Mouse (Mus musculus) megakaryocyte-erythroid progenitor cell, adult 5 weeks (primary cell): Measurements from ENCODE around the gene Igf2bp2. TPM values are rescaled to one million over a fixed set of nuclear protein-coding genes. Genes with fewer than 3 reads are reported as not detected.

Experiments
- polyA plus RNA-seq: library from polyadenylated mRNA; stranded (reverse); fragments of >175 nt; gene quantifications from 2 replicates; pipeline ENCODE4 v1.2.3, GENCODE M21; 2012

Gene Igf2bp2
- polyA plus RNA-seq, result 1.4 and 2.0 TPM in 2 replicates

DNA sequence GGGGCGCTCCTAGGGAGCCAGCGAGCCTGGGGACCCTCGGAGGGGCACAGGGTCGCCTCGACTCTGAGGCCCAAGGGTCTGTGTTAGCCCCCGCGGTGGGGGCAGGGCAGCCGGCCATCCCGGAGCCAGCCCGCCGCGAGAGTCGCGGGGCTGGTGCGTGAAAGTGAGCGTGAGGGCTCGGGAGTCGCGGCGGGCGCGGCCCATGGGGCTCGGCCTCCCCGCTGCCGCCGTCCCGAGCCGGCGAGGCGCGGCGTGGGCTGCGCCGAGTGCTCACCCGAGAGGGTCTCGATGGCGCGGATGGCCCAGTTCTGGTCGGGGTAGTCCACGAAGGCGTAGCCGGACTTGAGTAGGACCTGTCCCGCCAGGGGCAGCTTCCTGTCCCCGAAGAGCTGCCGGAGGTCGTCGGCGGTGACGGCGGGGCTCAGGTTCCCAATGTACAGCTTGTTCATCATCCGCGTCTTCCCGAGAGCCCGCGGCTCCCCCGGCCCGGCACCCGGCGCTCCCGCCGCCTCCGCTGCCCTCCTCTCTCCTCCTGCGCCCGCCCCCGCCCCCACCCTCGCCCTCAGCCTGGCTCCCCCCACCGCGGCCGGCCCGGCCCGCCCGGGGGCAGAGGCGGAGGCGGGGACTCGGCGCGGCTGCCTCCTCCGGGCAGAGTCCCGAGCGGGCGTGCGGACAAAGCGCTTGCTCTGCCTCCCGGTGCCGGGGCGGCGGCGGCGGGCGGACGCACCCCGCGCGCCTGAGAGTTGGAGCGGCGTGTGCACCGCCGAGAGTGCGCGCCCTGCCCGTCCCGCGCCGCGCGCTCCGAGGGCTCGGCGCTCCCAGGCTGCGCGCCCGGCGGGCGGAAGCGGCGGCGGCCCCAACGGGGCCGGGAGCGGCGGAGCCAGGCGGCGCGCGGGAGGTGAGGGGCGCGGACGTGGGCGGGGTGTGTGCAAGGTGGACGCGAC is at the start of gene Igf2bp2:
TSS of gene Igf2bp2 (minus strand) at position 788 of the 944 bp plus-strand sequence.

DNA sequence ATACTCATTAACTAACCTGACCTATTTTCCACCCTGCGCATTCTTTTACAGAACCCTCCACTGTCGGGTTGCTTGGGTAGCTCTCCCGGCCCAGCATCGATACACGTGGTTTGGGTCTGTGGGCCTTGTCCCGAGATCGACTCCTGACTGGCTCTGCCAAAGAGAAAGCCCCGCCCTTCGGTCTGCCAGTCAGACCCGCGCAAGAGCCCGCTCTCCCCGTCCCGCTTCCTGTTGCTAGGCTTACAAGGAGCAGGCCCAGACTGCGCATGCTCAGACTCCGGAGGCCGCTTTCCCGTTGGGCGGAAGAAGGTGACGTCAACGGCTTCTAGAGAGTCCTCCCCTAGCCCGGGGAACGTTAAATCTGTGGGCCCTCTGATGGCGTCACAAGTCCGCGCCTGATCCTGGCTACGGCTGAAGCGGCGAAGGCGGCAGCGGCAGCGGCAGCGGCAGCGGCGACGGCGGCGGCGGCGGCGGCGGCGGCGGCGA is 154.0 kb downstream of the Igf2bp2 start, which contains the start of gene Senp2:
TSS of gene Senp2 (plus strand) at position 386 of the 486 bp plus-strand sequence.

Other genes with a start within 250 kb of the Igf2bp2 start
- gene Tmem41a, start 215.7 kb downstream of the Igf2bp2 start, polyA plus RNA-seq, result 4.8 and 5.5 TPM in 2 replicates
- 0.05 TPM in 1 of 2 replicates, not detected in the other for gene Liph, start 167.6 kb downstream of the Igf2bp2 start, polyA plus RNA-seq
- gene Senp2, start 153.8 kb downstream of the Igf2bp2 start, polyA plus RNA-seq, result 12.5 and 14.2 TPM in 2 replicates
- gene Tra2b, start 102.7 kb upstream of the Igf2bp2 start, polyA plus RNA-seq, result 115 and 144 TPM in 2 replicates